Mouse (Mus musculus) thymus, postnatal 4 days (tissue): ENCODE measurements around the gene Nhlrc1.

Experiments used
- DNase-seq: peaks from one replicate; pipeline ENCODE4 v3.0.0; 2021

Gene Nhlrc1

GRCm38 (mm10) chr13:47014334-47015194 lies at the start of gene Nhlrc1:
Nhlrc1 (minus strand) TSS chr13:47014850.
- DNase-seq = peak; percentile 88

GRCm38 (mm10) chr13:47063985-47064760 lies 49.5 kb upstream of the Nhlrc1 start:
- DNase-seq = no peak

GRCm38 (mm10) chr13:47062756-47063155 lies 48.1 kb upstream of the Nhlrc1 start:
- DNase-seq = no peak

GRCm38 (mm10) chr13:47056781-47057180 lies 42.1 kb upstream of the Nhlrc1 start:
- DNase-seq = peak; percentile 53

- peak; percentile 80 for DNase-seq
These were observed 41.5 kb upstream of the Nhlrc1 start for GRCm38 (mm10) chr13:47056126-47056525.

GRCm38 (mm10) chr13:47053971-47054370 lies 39.3 kb upstream of the Nhlrc1 start:
- DNase-seq = no peak

- no peak for DNase-seq
These were observed 35.4 kb upstream of the Nhlrc1 start for GRCm38 (mm10) chr13:47050009-47050408.

- no peak for DNase-seq
These were observed 33.3 kb upstream of the Nhlrc1 start for GRCm38 (mm10) chr13:47047996-47048395.

- DNase-seq = peak; percentile 52
These were observed 29.9 kb upstream of the Nhlrc1 start, which contains the start of gene Tpmt for GRCm38 (mm10) chr13:47044617-47044947. Tpmt (minus strand) TSS chr13:47044737.

GRCm38 (mm10) chr13:47043833-47044616 lies 29.4 kb upstream of the Nhlrc1 start:
- peak; percentile 58 for DNase-seq

- peak; percentile 100 for DNase-seq
These were observed 28.5 kb upstream of the Nhlrc1 start, which contains the start of gene Kdm1b for GRCm38 (mm10) chr13:47043030-47043680. Kdm1b (plus strand) TSS chr13:47043499.

- DNase-seq = no peak
These were observed 27.5 kb upstream of the Nhlrc1 start for GRCm38 (mm10) chr13:47042024-47042633.

GRCm38 (mm10) chr13:47040061-47040460 lies 25.4 kb upstream of the Nhlrc1 start:
- no peak for DNase-seq

- no peak for DNase-seq
These were observed 23.3 kb upstream of the Nhlrc1 start for GRCm38 (mm10) chr13:47037946-47038345.

- DNase-seq = no peak
These were observed 19.0 kb upstream of the Nhlrc1 start for GRCm38 (mm10) chr13:47033602-47034001.

GRCm38 (mm10) chr13:47030376-47031107 lies 15.9 kb upstream of the Nhlrc1 start:
- no peak for DNase-seq

- no peak for DNase-seq
These were observed 6.1 kb upstream of the Nhlrc1 start for GRCm38 (mm10) chr13:47020798-47021197.

GRCm38 (mm10) chr13:47019774-47020173 lies 5.1 kb upstream of the Nhlrc1 start:
- DNase-seq = no peak

GRCm38 (mm10) chr13:47017259-47017658 lies 2.6 kb upstream of the Nhlrc1 start:
- DNase-seq = peak; percentile 54

- DNase-seq = no peak
These were observed 498 bp upstream of the Nhlrc1 start for GRCm38 (mm10) chr13:47015195-47015501.

- no peak for DNase-seq
These were observed 910 bp downstream of the Nhlrc1 start for GRCm38 (mm10) chr13:47013740-47014139.

GRCm38 (mm10) chr13:47001590-47001989 lies 13.1 kb downstream of the Nhlrc1 start:
- no peak for DNase-seq
